In genomic region chr6:5859630-5860029, GRCm38 (mm10) we compare ENCODE assay signal across 10 mouse cellular contexts.
DNase-seq lines count a peak whose midpoint lies in the region; ATAC-seq lines count a peak whose summit lies in the region.
"Had no signal": no experiment of that assay in that cellular context is flagged by ENCODE, and none has a peak within 500 bp of the region (broad histone marks: within the 10 kb centered on the region; RNA-seq: fewer than 3 reads in every experiment).

No protein-coding gene starts in this region.

- peaks cover 3% of the 10 kb centered on the region; the same call in 1 of the 2 replicates for H3K27me3 ChIP-seq in kidney, embryonic 15.5 days
- H3K27me3 ChIP-seq in hindbrain, embryonic 15.5 days = peaks cover 3% of the 10 kb centered on the region; the same call in 1 of the 2 replicates
- no peaks in the 10 kb centered on the region for H3K27me3 ChIP-seq in liver, embryonic 13.5 days
- peaks cover 17% of the 10 kb centered on the region for H3K27me3 ChIP-seq in neural tube, embryonic 13.5 days

- H3K4me1 ChIP-seq in kidney, embryonic 15.5 days = peaks cover 9% of the 10 kb centered on the region
- H3K4me1 ChIP-seq in hindbrain, embryonic 15.5 days (replicated peaks) = peaks cover 11% of the 10 kb centered on the region; the same call in 1 of the 2 replicates
- no peaks in the 10 kb centered on the region; the same call in 1 of the 2 replicates for H3K4me1 ChIP-seq in liver, embryonic 13.5 days (replicated peaks)
- peaks cover 12% of the 10 kb centered on the region for H3K4me1 ChIP-seq in neural tube, embryonic 13.5 days (replicated peaks)

- H3K4me2 ChIP-seq in kidney, embryonic 15.5 days = peak overlapping the region; percentile 45
- peak overlapping the region; percentile 52 for H3K4me2 ChIP-seq in hindbrain, embryonic 15.5 days
- peak overlapping the region; percentile 30 for H3K4me2 ChIP-seq in liver, embryonic 13.5 days
- peak overlapping the region; percentile 50 for H3K4me2 ChIP-seq in neural tube, embryonic 13.5 days

- no peak for DNase-seq in kidney, postnatal 4 days
- no peak for DNase-seq in liver, embryonic 13.5 days
- no peak for DNase-seq in right cerebral cortex, postnatal 14 days
- DNase-seq in B cell, adult 2 months = no peak
- no peak for DNase-seq in embryo, embryonic 10 days (ENCODE audit: low spot score)
- DNase-seq: kidney, adult 9 months had no signal

- H3K9ac ChIP-seq in kidney, embryonic 15.5 days = no peak overlapping the region
- H3K9ac ChIP-seq in hindbrain, embryonic 15.5 days = no peak overlapping the region
- H3K9ac ChIP-seq in liver, embryonic 13.5 days = no peak overlapping the region
- H3K9ac ChIP-seq in neural tube, embryonic 13.5 days = no peak overlapping the region

- no peaks in the 10 kb centered on the region for H3K36me3 ChIP-seq in kidney, embryonic 15.5 days
- H3K36me3 ChIP-seq in hindbrain, embryonic 15.5 days = no peaks in the 10 kb centered on the region
- no peaks in the 10 kb centered on the region for H3K36me3 ChIP-seq in liver, embryonic 13.5 days
- no peaks in the 10 kb centered on the region for H3K36me3 ChIP-seq in neural tube, embryonic 13.5 days
- H3K36me3 ChIP-seq: forebrain, embryonic 10.5 days had no signal

- H3K27ac ChIP-seq in kidney, embryonic 15.5 days = no peak overlapping the region
- H3K27ac ChIP-seq in hindbrain, embryonic 15.5 days (replicated peaks) = no peak overlapping the region
- no peak overlapping the region for H3K27ac ChIP-seq in liver, embryonic 13.5 days
- no peak overlapping the region for H3K27ac ChIP-seq in neural tube, embryonic 13.5 days (replicated peaks)
- H3K27ac ChIP-seq: forebrain, embryonic 10.5 days had no signal

- no peak for ATAC-seq in kidney, embryonic 15.5 days (replicated peaks; ENCODE audit: low FRiP score)
- no peak for ATAC-seq in hindbrain, embryonic 15.5 days (ENCODE audit: low FRiP score, low read depth)
- ATAC-seq in liver, embryonic 13.5 days (ENCODE audit: low read depth) = peak; percentile 70
- ATAC-seq in neural tube, embryonic 13.5 days (ENCODE audit: low read depth) = 0 out of 2 replicates have a peak, but pooled peaks have one; percentile 5

- H3K4me3 ChIP-seq in kidney, embryonic 15.5 days (replicated peaks) = no peak overlapping the region
- H3K4me3 ChIP-seq in hindbrain, embryonic 15.5 days = peak overlapping the region; percentile 22
- H3K4me3 ChIP-seq in liver, embryonic 13.5 days (replicated peaks) = no peak overlapping the region
- no peak overlapping the region for H3K4me3 ChIP-seq in neural tube, embryonic 13.5 days
- H3K4me3 ChIP-seq: forebrain, embryonic 10.5 days had no signal

- H3K9me3 ChIP-seq in kidney, embryonic 15.5 days (replicated peaks) = no peaks in the 10 kb centered on the region
- H3K9me3 ChIP-seq in hindbrain, embryonic 15.5 days = no peaks in the 10 kb centered on the region
- H3K9me3 ChIP-seq in liver, embryonic 13.5 days (replicated peaks) = no peaks in the 10 kb centered on the region
- no peaks in the 10 kb centered on the region for H3K9me3 ChIP-seq in neural tube, embryonic 13.5 days
- H3K9me3 ChIP-seq: forebrain, embryonic 10.5 days had no signal

- WGBS in kidney, embryonic 15.5 days = 45% methylated on average over 8 of the region's 8 CpGs
- WGBS in hindbrain, embryonic 15.5 days = 54% methylated on average over 8 of the region's 8 CpGs
- WGBS in liver, embryonic 13.5 days (ENCODE audit: insufficient replicate concordance) = 48% methylated on average over 8 of the region's 8 CpGs
- 60% methylated on average over 8 of the region's 8 CpGs for WGBS in neural tube, embryonic 13.5 days

Comparison
In these comparisons a context has a peak if more than half of its experiments do, and no peak if none do; other contexts are left out.
1. ATAC-seq: peak in liver, embryonic 13.5 days (single experiment) and neural tube, embryonic 13.5 days (single experiment); none in kidney, embryonic 15.5 days (single experiment) and hindbrain, embryonic 15.5 days (single experiment).
2. Peak in every context shown above with its lines, with median percentiles within 50 percentile points of each other: H3K4me2 ChIP-seq.